Comparison of ENCODE assay signal across 9 mouse cellular contexts in the genomic region with DNA sequence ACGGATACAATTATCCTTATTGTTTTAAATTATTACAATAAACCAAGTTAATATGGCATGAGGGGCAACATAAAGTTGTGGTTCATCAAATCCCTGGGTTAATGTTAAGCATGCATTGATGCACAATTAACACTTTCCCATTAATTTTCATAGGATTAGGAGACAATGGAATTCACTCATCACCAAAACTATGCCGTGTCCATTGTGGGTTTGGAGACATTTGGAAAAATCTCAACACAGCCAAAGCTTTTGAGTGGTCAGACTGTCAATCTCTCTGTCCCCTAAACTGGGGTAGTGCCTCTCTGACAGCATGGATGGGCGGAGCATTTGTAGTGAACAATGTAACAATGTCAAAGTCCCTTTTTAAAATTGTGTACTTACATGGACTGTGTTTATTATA. TPM values are rescaled to one million over a fixed set of nuclear protein-coding genes. Genes with fewer than 3 reads are reported as not detected.
A peak's percentile ranks its signal among the peaks of the same experiment; 100 is the strongest.
DNase-seq lines count a peak whose midpoint lies in the region; ATAC-seq and TF ChIP-seq lines count a peak whose summit lies in the region.
"Had no signal": no experiment of that assay in that cellular context is flagged by ENCODE, and none has a peak within 500 bp of the region (broad histone marks: within the 10 kb centered on the region; RNA-seq: fewer than 3 reads in every experiment).

No protein-coding gene starts in this region.

- ATAC-seq in erythroblast, adult 5-6 weeks (replicated peaks; ENCODE audit: low FRiP score, poor library complexity, severe bottlenecking) = no peak
- ATAC-seq in lung, embryonic 15.5 days (ENCODE audit: borderline replicate concordance, extremely low read depth, low FRiP score, low TSS enrichment) = no peak
- ATAC-seq in lung, postnatal 0 days = no peak
- ATAC-seq in limb, embryonic 12.5 days (ENCODE audit: insufficient number of reproducible peaks, insufficient read depth, low FRiP score, low TSS enrichment, low read depth) = no peak
- ATAC-seq in neural tube, embryonic 13.5 days (ENCODE audit: low read depth) = no peak

- WGBS in lung, embryonic 15.5 days = 55% methylated on average over 3 of the region's 3 CpGs
- WGBS in lung, postnatal 0 days = 61% methylated on average over 3 of the region's 3 CpGs
- WGBS in limb, embryonic 12.5 days = 57% methylated on average over 3 of the region's 3 CpGs
- WGBS in neural tube, embryonic 13.5 days = 43% methylated on average over 3 of the region's 3 CpGs
- WGBS in thymus, adult 2 months = 79% methylated on average over 3 of the region's 3 CpGs

- no peak overlapping the region for H3K9ac ChIP-seq in lung, embryonic 15.5 days
- H3K9ac ChIP-seq in lung, postnatal 0 days (replicated peaks; ENCODE audit: low read depth) = no peak overlapping the region
- no peak overlapping the region for H3K9ac ChIP-seq in limb, embryonic 12.5 days (replicated peaks)
- no peak overlapping the region for H3K9ac ChIP-seq in neural tube, embryonic 13.5 days

- no peaks in the 10 kb centered on the region for H3K36me3 ChIP-seq in erythroblast, embryonic 14.5 days (ENCODE audit: control insufficient read depth)
- H3K36me3 ChIP-seq in lung, embryonic 15.5 days = no peaks in the 10 kb centered on the region
- H3K36me3 ChIP-seq in lung, postnatal 0 days (ENCODE audit: insufficient read depth, low read length) = no peaks in the 10 kb centered on the region
- no peaks in the 10 kb centered on the region for H3K36me3 ChIP-seq in limb, embryonic 12.5 days
- H3K36me3 ChIP-seq in neural tube, embryonic 13.5 days = no peaks in the 10 kb centered on the region
- H3K36me3 ChIP-seq in thymus, adult 2 months (ENCODE audit: control insufficient read depth, insufficient read depth, low read length) = no peaks in the 10 kb centered on the region

- no peaks in the 10 kb centered on the region for H3K27me3 ChIP-seq in erythroblast, embryonic 14.5 days (ENCODE audit: control insufficient read depth)
- H3K27me3 ChIP-seq in lung, embryonic 15.5 days = no peaks in the 10 kb centered on the region
- no peaks in the 10 kb centered on the region for H3K27me3 ChIP-seq in lung, postnatal 0 days (replicated peaks; ENCODE audit: insufficient read depth, low read length)
- H3K27me3 ChIP-seq in limb, embryonic 12.5 days = no peaks in the 10 kb centered on the region
- no peaks in the 10 kb centered on the region for H3K27me3 ChIP-seq in neural tube, embryonic 13.5 days
- H3K27me3 ChIP-seq in thymus, adult 2 months (ENCODE audit: control insufficient read depth, insufficient read depth, low read length) = no peaks in the 10 kb centered on the region

- no peak for TF ChIP-seq EP300 in lung, postnatal 0 days (IDR thresholded peaks at IDR 0.05)

- H3K27ac ChIP-seq in lung, embryonic 15.5 days = peak overlapping the region; percentile 88; the same call in 1 of the 2 replicates
- H3K27ac ChIP-seq in lung, postnatal 0 days (ENCODE audit: low read length) = no peak overlapping the region
- no peak overlapping the region for H3K27ac ChIP-seq in limb, embryonic 12.5 days
- H3K27ac ChIP-seq in neural tube, embryonic 13.5 days (replicated peaks) = 0 out of 2 replicates have a peak overlapping the region, but pooled peaks have one; percentile 94
- H3K27ac ChIP-seq in thymus, adult 2 months (ENCODE audit: control insufficient read depth, insufficient read depth, low read length) = no peak overlapping the region

- peak overlapping the region; percentile 91 for H3K4me3 ChIP-seq in erythroblast, embryonic 14.5 days (replicated peaks)
- H3K4me3 ChIP-seq in lung, embryonic 15.5 days = peak overlapping the region; percentile 97; the same call in 1 of the 2 replicates
- H3K4me3 ChIP-seq in lung, postnatal 0 days (ENCODE audit: low read depth, low read length) = no peak overlapping the region
- H3K4me3 ChIP-seq in limb, embryonic 12.5 days (replicated peaks) = peak overlapping the region; percentile 93; the same call in 1 of the 2 replicates
- H3K4me3 ChIP-seq in neural tube, embryonic 13.5 days = peak overlapping the region; percentile 92
- no peak overlapping the region for H3K4me3 ChIP-seq in thymus, adult 2 months (ENCODE audit: control insufficient read depth, insufficient read depth, low read length)

- peaks cover 43% of the 10 kb centered on the region for H3K4me1 ChIP-seq in erythroblast, embryonic 14.5 days (ENCODE audit: control insufficient read depth)
- H3K4me1 ChIP-seq in lung, embryonic 15.5 days = peaks cover 28% of the 10 kb centered on the region
- peaks cover 10% of the 10 kb centered on the region; the same call in 1 of the 2 replicates for H3K4me1 ChIP-seq in lung, postnatal 0 days (ENCODE audit: insufficient read depth, low read depth, low read length)
- H3K4me1 ChIP-seq in limb, embryonic 12.5 days (replicated peaks) = peaks cover 26% of the 10 kb centered on the region
- H3K4me1 ChIP-seq in neural tube, embryonic 13.5 days (replicated peaks) = peaks cover 44% of the 10 kb centered on the region
- peaks cover 6% of the 10 kb centered on the region for H3K4me1 ChIP-seq in thymus, adult 2 months (replicated peaks; ENCODE audit: control insufficient read depth, insufficient read depth, low read length)

- no peak for DNase-seq in lung, postnatal 0 days (ENCODE audit: low spot score)
- no peak for DNase-seq in adrenal gland, adult 2 months
- no peak for DNase-seq in thymus, adult 2 months
- DNase-seq: kidney, postnatal 10 days had no signal

- TF ChIP-seq POLR2A in thymus, adult 2 months (IDR thresholded peaks at IDR 0.05; ENCODE audit: control insufficient read depth, extremely low read depth, insufficient read depth, low read length, poor library complexity) = no peak

- peak overlapping the region; percentile 79; the same call in 1 of the 2 replicates for H3K4me2 ChIP-seq in lung, embryonic 15.5 days
- no peak overlapping the region for H3K4me2 ChIP-seq in lung, postnatal 0 days (replicated peaks; ENCODE audit: low read depth, low read length)
- H3K4me2 ChIP-seq in limb, embryonic 12.5 days = peak overlapping the region; percentile 83; the same call in 1 of the 2 replicates
- peak overlapping the region; percentile 89 for H3K4me2 ChIP-seq in neural tube, embryonic 13.5 days

- no peak for TF ChIP-seq CTCF in lung, postnatal 0 days (IDR thresholded peaks at IDR 0.05)
- no peak for TF ChIP-seq CTCF in thymus, adult 2 months (IDR thresholded peaks at IDR 0.05; ENCODE audit: borderline replicate concordance, control insufficient read depth, extremely low read depth, insufficient read depth, low read length, poor library complexity)

- H3K9me3 ChIP-seq in erythroblast, embryonic 14.5 days (ENCODE audit: control insufficient read depth, low read length) = no peaks in the 10 kb centered on the region
- H3K9me3 ChIP-seq in lung, embryonic 15.5 days = no peaks in the 10 kb centered on the region
- no peaks in the 10 kb centered on the region for H3K9me3 ChIP-seq in lung, postnatal 0 days (ENCODE audit: low read length)
- H3K9me3 ChIP-seq in limb, embryonic 12.5 days = no peaks in the 10 kb centered on the region
- H3K9me3 ChIP-seq in neural tube, embryonic 13.5 days = no peaks in the 10 kb centered on the region

RNA-seq across cellular contexts. Expression of gene Msi2, which starts 1.3 kb away (rescaled TPM):
- polyA plus RNA-seq in erythroblast, embryonic 14.5 days (2012) = 0.41 and 0.45 TPM in 2 replicates
- 6.5 and 10.2 TPM in 2 replicates for total RNA-seq in erythroblast, adult 5-6 weeks (2015; ENCODE audit: low replicate concordance)
- total RNA-seq in erythroblast, adult 5-6 weeks (2017; ENCODE audit: low replicate concordance) = 8.6 and 13.9 TPM in 2 replicates
- 12.0 and 13.8 TPM in 2 replicates for polyA plus RNA-seq in lung, embryonic 15.5 days (2015; fragmentation: Nextera tagmentation; extraction: Ambion mirVana)
- 12.6 and 13.3 TPM in 2 replicates for polyA plus RNA-seq in lung, postnatal 0 days (2015; fragmentation: Nextera tagmentation; extraction: Ambion mirVana)
- polyA plus RNA-seq in limb, embryonic 12.5 days (2016; fragmentation: Nextera tagmentation; extraction: Ambion mirVana) = 16.8 and 24.0 TPM in 2 replicates
- polyA plus RNA-seq in neural tube, embryonic 13.5 days (2015; fragmentation: Nextera tagmentation; extraction: Ambion mirVana) = 20.9 and 21.7 TPM in 2 replicates
- total RNA-seq in adrenal gland, adult 2 months (2021) = 100 to 1,000 TPM; 205 to 214 TPM
- polyA plus RNA-seq in adrenal gland, adult 2 months (2012; rRNA removed) = 39.1 and 40.3 TPM in 2 replicates
- 51.3 and 63.3 TPM in 2 replicates for polyA plus RNA-seq in thymus, adult 2 months (2012; rRNA removed)

Comparison
In these comparisons a context has a peak if more than half of its experiments do, and no peak if none do; other contexts are left out.
1. H3K4me3 ChIP-seq: peak in erythroblast, embryonic 14.5 days (single experiment), lung, embryonic 15.5 days (single experiment), limb, embryonic 12.5 days (single experiment) and neural tube, embryonic 13.5 days (single experiment); none in lung, postnatal 0 days (single experiment) and thymus, adult 2 months (single experiment).
2. H3K27ac ChIP-seq: peak in lung, embryonic 15.5 days (single experiment) and neural tube, embryonic 13.5 days (single experiment); none in lung, postnatal 0 days (single experiment), limb, embryonic 12.5 days (single experiment) and thymus, adult 2 months (single experiment).